Mouse (Mus musculus): ENCODE measurements at regions not wholly inside any gene's neighbourhood (a gene's known extent, or its start where the extent isn't known, plus 50 kb on each side); places are given as distances from the start of the nearest gene placed in this dataset.

- TF ChIP-seq CTCF (IDR thresholded peaks at IDR 0.05; ENCODE audit: borderline replicate concordance, insufficient read depth, low read depth, low read length) (no peak), POLR2A (IDR thresholded peaks at IDR 0.05; ENCODE audit: borderline replicate concordance, insufficient read depth, low read length) (no peak)
These were observed 85.0 kb upstream of the Chrm3 start for GRCm38 (mm10) chr13:10445679-10446078.

Measured in cerebellum, adult 2 months (tissue).